In genomic region chr12:70758080-70758479, GRCm38 (mm10) we compare ENCODE assay signal across 28 mouse cellular contexts.
A peak's percentile ranks its signal among the peaks of the same experiment; 100 is the strongest.
DNase-seq lines count a peak whose midpoint lies in the region; ATAC-seq and TF ChIP-seq lines count a peak whose summit lies in the region.
"Had no signal": no experiment of that assay in that cellular context is flagged by ENCODE, and none has a peak within 500 bp of the region (broad histone marks: within the 10 kb centered on the region; RNA-seq: fewer than 3 reads in every experiment).

No protein-coding gene starts in this region.

- no peak overlapping the region for H3K9ac ChIP-seq in liver, postnatal 0 days (replicated peaks)
- H3K9ac ChIP-seq in intestine, postnatal 0 days (ENCODE audit: low read depth, low read length), result no peak overlapping the region
- H3K9ac ChIP-seq: embryonic facial prominence, embryonic 13.5 days; embryonic facial prominence, embryonic 15.5 days; forebrain, embryonic 12.5 days had no signal

- H3K36me3 ChIP-seq in liver, postnatal 0 days (replicated peaks; ENCODE audit: insufficient read depth, low read length), result no peaks in the 10 kb centered on the region
- H3K36me3 ChIP-seq in intestine, postnatal 0 days (ENCODE audit: control insufficient read depth, insufficient read depth), result no peaks in the 10 kb centered on the region
- H3K36me3 ChIP-seq: embryonic facial prominence, embryonic 13.5 days; embryonic facial prominence, embryonic 15.5 days; forebrain, embryonic 10.5 days; forebrain, embryonic 12.5 days; G1E had no signal

- no peak overlapping the region for H3K4me3 ChIP-seq in liver, postnatal 0 days (ENCODE audit: low read depth, low read length)
- no peak overlapping the region for H3K4me3 ChIP-seq in intestine, postnatal 0 days (ENCODE audit: low read depth, low read length)
- H3K4me3 ChIP-seq: embryonic facial prominence, embryonic 13.5 days; embryonic facial prominence, embryonic 15.5 days; erythroblast, embryonic 14.5 days; forebrain, embryonic 10.5 days; forebrain, embryonic 12.5 days had no signal

- peaks cover under 1% of the 10 kb centered on the region; the same call in 1 of the 2 replicates for H3K4me1 ChIP-seq in liver, postnatal 0 days (ENCODE audit: insufficient read depth)
- H3K4me1 ChIP-seq in intestine, postnatal 0 days (replicated peaks; ENCODE audit: control insufficient read depth, insufficient read depth, low read length), result no peaks in the 10 kb centered on the region

- no peak for TF ChIP-seq EP300 in liver, postnatal 0 days (IDR thresholded peaks at IDR 0.05; ENCODE audit: low read depth)

- DNase-seq in heart, adult 11 months, result peak; percentile 72
- DNase-seq in heart, adult 8-10 months (ENCODE audit: low spot score), result no peak
- DNase-seq in liver, postnatal 0 days, result no peak
- DNase-seq in liver, result no peak
- no peak for DNase-seq in urinary bladder, adult 18-20 months (ENCODE audit: low spot score in 2 of 2)
- DNase-seq: adrenal gland, adult 8-10 months; adrenal gland, postnatal 14 days; adrenal gland, postnatal 36 days; B cell, adult 2 months; cerebellum, adult 18-20 months; cerebellum, adult 8-10 months; cerebellum, adult 9-11 months; cerebellum, postnatal 14 days; cerebellum, postnatal 36 days; embryo, embryonic 11 days had no signal

- H3K4me2 ChIP-seq in liver, postnatal 0 days (ENCODE audit: low read depth, low read length), result no peak overlapping the region
- no peak overlapping the region for H3K4me2 ChIP-seq in intestine, postnatal 0 days (replicated peaks; ENCODE audit: low read depth)
- H3K4me2 ChIP-seq: embryonic facial prominence, embryonic 13.5 days; embryonic facial prominence, embryonic 15.5 days; forebrain, embryonic 12.5 days had no signal

- 60% methylated on average over 6 of the region's 6 CpGs for WGBS in liver, postnatal 0 days (ENCODE audit: insufficient replicate concordance)
- 50% methylated on average over 6 of the region's 6 CpGs for WGBS in intestine, postnatal 0 days

- no peaks in the 10 kb centered on the region for H3K27me3 ChIP-seq in liver, postnatal 0 days (ENCODE audit: insufficient read depth, low read length)
- no peaks in the 10 kb centered on the region for H3K27me3 ChIP-seq in intestine, postnatal 0 days (replicated peaks; ENCODE audit: control insufficient read depth, insufficient read depth, low read length)
- H3K27me3 ChIP-seq: CH12.LX; embryonic facial prominence, embryonic 13.5 days; embryonic facial prominence, embryonic 15.5 days; forebrain, embryonic 12.5 days; Patski had no signal

- no peak for TF ChIP-seq CTCF in liver, postnatal 0 days (IDR thresholded peaks at IDR 0.05; ENCODE audit: low read depth)
- TF ChIP-seq CTCF in intestine, postnatal 0 days (IDR thresholded peaks at IDR 0.05; ENCODE audit: low read depth), result no peak

- H3K9me3 ChIP-seq in liver, postnatal 0 days (ENCODE audit: low read length), result no peaks in the 10 kb centered on the region
- no peaks in the 10 kb centered on the region for H3K9me3 ChIP-seq in intestine, postnatal 0 days (ENCODE audit: control insufficient read depth)
- H3K9me3 ChIP-seq: embryonic facial prominence, embryonic 13.5 days; embryonic facial prominence, embryonic 15.5 days; forebrain, embryonic 10.5 days; forebrain, embryonic 12.5 days; G1E had no signal

- 0 out of 2 replicates have a peak, but pooled peaks have one; percentile 36 for ATAC-seq in liver, postnatal 0 days
- peak; percentile 43 for ATAC-seq in intestine, postnatal 0 days
- ATAC-seq: activated CD4-positive, CD25-positive, alpha-beta regulatory T cell, adult 4 months; CD4-positive, CD25-positive, alpha-beta regulatory T cell, adult 4 months; forebrain, embryonic 14.5 days; forebrain, embryonic 16.5 days; Patski had no signal

- no peak overlapping the region for H3K27ac ChIP-seq in liver, postnatal 0 days (ENCODE audit: low read depth)
- H3K27ac ChIP-seq in intestine, postnatal 0 days (ENCODE audit: low read depth, low read length), result no peak overlapping the region
- H3K27ac ChIP-seq: embryonic facial prominence, embryonic 13.5 days; embryonic facial prominence, embryonic 15.5 days; forebrain, embryonic 10.5 days; forebrain, embryonic 12.5 days had no signal
